Mouse (Mus musculus) left cerebral cortex, adult 9 months (tissue): ENCODE data around the gene Iqschfp.
A peak's percentile ranks its signal among the peaks of the same experiment; 100 is the strongest.

Experiments
- DNase-seq, 2 experiments: peaks; one replicate each; pipeline ENCODE4 v3.0.0; 2022; ENCODE audit warnings: low spot score in 2 of 2

The Iqschfp gene

GRCm38 (mm10) chr3:68351461-68351860 is 459.4 kb downstream of the Iqschfp start:
- DNase-seq = no peak

DNA sequence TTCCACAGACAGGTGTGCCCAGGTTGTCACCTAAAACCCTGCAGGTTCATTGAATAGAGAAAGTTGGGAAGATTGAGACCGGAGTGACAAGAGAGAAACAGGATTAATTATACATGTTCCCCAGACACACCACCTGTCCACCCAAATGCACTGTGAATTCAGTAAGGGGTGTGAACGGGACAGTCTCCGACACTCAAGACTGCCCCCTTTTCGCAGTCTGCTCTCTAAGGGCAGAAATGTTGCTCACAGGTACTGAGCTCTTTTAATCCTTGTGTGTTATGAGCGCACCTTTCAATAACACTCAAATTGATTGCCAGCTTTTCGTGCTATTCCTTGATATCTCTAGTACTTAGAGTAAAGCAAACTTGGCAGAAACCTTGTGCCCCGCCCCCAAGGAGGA is 460.9 kb downstream of the Iqschfp start:
- no peak for DNase-seq

DNA sequence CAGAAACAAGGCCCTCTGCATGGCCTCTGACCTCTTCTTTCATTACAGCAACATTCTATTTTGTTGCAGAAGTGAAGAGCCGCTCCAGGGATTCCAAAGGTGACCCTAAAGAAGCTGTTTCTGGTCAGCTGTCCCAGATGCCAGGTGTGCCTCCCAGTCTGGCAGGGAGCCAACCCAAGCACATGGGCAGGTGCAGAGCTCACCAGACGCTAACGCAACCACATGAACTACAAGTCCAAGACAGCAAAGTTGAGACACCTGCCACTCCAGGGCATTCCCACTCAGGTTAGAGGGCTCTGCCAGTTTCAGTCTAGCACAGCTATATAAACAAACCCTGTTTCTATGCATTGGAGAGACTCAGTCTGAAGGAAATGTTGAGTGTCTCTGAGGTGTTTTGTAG is 461.5 kb downstream of the Iqschfp start:
- no peak for DNase-seq

DNA sequence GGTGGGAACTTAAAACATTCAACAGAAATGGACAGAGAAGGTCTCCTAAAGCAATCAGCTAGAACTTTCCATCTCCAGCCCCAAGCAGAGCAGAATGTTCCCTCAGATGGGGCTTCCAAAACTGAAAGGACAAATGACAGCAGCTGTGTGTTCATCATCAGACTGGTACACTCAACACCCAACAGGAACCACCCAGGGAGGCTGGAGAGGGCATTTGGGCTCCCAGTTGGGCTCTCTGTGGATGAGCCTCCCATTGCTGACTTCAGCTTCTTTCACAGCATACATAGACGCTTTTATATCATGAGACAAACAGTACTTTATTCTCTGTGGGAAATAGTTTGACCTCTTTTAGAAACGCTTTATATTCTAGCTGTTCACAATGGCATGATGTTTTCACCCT is 464.5 kb downstream of the Iqschfp start:
- DNase-seq = no peak

- DNase-seq = peak; percentile 13
Observed at GRCm38 (mm10) chr3:68368029-68368428, 476.0 kb downstream of the Iqschfp start.

- DNase-seq = no peak
Observed at GRCm38 (mm10) chr3:68372925-68373324, 480.9 kb downstream of the Iqschfp start.

- peak in 1 of 2 experiments; percentile 7 for DNase-seq
Observed at GRCm38 (mm10) chr3:68375100-68375508, 483.1 kb downstream of the Iqschfp start.

DNA sequence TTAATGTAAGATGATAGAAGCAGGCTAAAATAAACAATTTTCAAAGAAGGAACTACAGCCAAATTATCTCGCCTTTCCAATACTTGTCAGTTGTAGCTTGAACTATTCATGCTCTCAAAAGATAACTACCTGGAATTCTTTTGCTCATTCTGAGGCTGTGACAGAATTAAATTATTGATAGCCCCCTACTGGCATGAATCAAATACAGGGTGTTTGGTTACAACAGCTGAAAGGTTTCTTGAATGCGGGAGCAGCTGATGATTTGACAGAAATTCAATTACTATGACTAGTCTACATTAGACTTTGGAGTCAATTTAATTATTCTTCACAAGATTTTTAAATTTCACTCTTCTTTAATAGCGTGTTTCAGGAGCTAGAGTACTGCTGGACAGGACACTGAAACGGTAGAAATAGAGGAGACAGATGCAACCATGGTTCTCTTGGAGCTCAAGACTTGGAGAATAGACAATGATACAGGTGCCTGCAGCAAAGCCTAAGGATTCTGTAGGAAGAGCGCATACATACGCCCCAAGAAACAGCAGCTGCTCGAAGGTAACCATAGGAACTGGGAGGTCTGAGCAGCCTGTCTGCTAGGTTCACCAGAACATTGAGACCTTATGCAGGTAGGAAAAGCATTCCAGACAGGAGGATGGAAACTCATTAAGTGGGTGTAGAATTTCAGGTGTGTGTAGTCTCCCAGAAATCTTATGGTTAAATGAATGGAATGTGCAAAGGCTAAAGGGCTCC is 485.6 kb downstream of the Iqschfp start:
- DNase-seq = no peak

DNA sequence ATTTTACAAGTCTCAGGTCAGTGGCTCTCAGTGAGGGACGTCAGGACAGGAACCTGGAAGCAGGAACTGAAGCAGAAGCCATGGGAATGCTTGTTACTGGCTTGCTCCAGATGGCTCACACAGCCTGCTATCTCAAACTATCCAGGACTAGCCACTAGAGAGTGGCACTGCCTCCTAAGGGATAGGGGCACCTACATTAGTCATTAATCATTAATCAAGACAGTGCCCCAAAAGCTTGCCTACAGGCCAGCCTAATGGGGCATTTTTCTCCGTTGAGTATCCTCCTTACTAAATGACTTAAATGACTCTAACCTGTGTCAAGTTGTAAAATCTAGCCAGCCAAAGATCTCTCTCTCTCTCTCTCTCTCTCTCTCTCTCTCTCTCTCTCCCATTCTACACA is 486.8 kb downstream of the Iqschfp start:
- no peak for DNase-seq

GRCm38 (mm10) chr3:68379242-68379641 is 487.2 kb downstream of the Iqschfp start:
- no peak for DNase-seq

GRCm38 (mm10) chr3:68383672-68384071 is 491.6 kb downstream of the Iqschfp start:
- no peak for DNase-seq

DNA sequence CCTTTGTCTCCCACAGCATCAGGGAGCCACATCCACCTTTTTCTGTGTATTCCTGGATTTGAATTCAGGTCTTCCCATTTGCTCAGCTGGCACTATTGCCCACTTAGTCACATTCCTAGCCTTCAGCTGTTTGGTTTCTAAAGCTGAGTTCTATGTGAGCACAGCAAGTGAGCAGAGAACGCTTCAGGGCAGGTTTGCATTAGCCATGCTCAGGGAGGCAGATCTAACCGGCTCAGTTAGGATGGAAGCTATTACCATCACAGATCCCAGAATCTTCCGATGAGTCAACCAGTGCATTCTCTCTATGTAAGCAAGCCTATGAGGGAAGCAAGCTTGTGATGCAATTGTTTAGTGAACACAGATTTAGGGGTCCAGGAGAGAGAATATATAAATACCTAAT is 493.5 kb downstream of the Iqschfp start:
- no peak for DNase-seq

DNA sequence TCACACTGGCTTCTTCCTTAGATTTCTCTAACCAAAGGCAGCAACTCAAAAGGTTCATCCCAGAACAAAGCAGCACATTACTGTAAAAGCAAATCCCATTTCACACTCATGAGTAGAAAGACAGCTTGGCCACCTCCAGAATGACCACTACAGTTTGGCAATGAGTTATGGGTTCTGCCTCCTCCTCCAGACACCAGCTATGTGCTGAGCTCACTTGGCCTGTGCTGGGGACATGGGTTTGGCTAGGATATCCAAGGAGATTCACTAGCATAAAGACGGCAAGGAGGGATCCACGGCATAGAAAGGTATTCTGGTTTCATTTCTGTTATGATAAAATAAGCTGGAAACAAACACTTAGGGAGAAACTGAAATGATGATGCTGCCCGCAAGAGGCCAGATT is 496.0 kb downstream of the Iqschfp start:
- no peak for DNase-seq

DNA sequence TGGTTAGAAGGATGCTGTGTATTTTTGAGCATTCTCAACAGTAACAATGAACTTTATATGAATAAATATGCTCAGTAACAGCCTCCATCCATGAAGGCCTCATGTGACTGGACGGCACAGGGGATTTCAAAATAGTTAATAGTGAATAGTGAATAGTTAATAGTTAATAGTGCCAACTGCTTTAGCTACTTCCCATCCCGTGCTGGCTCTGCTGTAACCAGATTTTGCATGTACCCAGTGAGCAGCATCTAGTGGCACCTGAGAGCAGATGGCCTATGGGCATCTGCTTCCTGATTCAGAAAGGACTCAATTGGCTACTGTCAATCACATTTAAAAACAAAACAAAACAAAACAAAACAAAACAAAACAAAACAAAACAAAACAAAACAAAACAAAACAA is 501.5 kb downstream of the Iqschfp start:
- DNase-seq = no peak

GRCm38 (mm10) chr3:68398691-68399090 is 506.7 kb downstream of the Iqschfp start:
- DNase-seq = no peak

DNA sequence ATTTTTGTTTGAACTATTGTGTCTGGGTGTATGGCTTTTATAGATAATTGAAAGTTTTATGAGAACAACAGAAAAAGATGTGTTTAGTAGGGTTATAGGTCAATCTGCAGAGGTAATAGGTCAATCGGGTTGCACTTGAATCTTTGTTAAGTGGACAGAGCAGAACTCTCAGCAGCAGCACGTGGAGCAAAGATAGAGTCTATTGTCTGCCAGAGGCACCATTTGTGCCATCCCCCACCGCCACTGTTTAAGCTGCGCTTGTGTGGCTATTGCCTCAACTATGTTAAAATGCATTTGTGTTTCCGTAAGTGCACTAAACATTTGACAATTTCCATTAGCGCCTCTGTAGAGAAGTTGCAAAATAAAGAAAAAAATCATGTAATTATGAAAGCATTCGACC is 508.1 kb downstream of the Iqschfp start:
- DNase-seq = no peak

GRCm38 (mm10) chr3:68403343-68403742 is 511.3 kb downstream of the Iqschfp start:
- DNase-seq = no peak

- DNase-seq = peak in 1 of 2 experiments; percentile 22
Observed at GRCm38 (mm10) chr3:68403783-68404217, 511.8 kb downstream of the Iqschfp start.

DNA sequence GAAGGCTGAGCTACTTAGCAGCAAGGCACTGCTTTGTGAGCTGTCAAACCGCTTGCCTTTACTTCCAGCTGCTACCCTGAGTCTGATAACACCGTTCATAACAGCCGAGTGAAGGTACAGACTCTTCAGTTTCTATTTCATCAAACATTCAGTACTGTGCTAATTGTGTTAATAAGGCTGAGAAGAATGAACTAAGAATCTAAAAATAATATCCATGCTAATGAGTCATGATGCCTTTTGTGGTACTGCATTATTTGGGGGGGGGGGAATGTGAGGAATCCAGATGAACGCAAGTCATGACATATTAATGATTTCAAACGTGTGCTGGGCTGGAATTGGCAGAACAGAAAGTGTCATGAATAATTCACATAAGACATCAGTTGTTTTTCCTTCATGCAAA is 513.7 kb downstream of the Iqschfp start:
- no peak for DNase-seq

DNA sequence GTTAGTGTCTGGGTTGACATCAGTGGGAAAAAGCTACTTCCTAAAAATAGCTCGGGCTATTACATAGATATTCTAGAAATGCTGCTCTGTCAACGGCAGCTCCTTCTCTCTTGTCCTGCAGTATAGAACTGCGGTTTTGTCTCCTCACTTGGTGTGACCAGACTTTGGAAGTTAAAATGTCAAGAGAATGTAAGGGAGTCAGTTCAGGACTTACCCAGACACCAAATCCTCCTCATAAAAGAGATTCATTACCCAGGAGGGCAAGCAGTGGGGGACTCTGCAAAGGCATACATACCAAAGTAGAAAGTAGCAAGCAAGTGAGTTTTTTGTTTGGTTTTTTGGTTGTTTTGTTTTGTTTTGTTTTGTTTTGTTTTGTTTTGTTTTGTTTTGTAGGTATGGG is 520.2 kb downstream of the Iqschfp start:
- no peak for DNase-seq

DNA sequence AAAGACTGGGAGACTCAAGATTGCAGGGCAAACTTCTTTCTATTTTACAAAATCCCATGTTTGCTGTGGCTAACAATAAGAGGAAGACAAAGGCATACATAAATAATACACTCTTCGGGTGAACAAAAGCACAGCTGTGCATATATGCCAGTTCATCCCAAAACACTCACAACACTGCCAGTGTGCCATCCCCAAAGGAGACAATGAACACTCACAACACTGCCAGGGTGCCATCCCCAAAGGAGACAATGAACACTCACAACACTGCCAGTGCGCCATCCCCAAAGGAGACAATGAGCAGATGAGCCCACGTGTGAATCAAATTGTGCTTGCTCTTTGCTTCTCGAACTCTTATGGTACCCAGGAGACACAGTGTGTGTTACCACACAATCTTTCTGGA is 527.8 kb downstream of the Iqschfp start:
- DNase-seq = no peak

DNA sequence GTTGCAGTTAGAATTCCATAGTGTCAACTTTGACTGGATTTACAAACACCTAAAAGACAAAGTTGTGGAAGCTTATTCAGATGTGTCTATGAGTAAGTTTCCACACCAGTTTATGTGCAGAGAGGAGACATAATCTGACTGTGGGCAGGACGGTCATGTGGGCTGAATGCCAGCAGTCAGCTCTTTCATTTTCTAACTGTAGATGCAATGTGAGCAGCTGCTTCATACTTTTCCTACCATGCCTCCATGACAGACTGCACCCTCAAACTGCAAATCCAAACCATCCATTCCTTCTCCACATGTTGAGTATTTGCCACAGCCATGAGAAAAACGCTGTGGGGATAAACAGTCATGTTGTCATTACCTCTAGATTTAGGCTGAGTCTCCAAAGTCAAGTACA is 528.9 kb downstream of the Iqschfp start:
- DNase-seq = no peak

- DNase-seq = no peak
Observed at GRCm38 (mm10) chr3:68421849-68422248, 529.8 kb downstream of the Iqschfp start.

GRCm38 (mm10) chr3:68428081-68428480 is 536.0 kb downstream of the Iqschfp start:
- no peak for DNase-seq
